Mouse (Mus musculus): ENCODE results near the gene Olfr1321. TPM values are rescaled to one million over a fixed set of nuclear protein-coding genes. Genes with fewer than 3 reads are reported as not detected.

The Olfr1321 gene
- not detected for total RNA-seq (2021)
- long read RNA-seq, experiment 1: 0 reads
- long read RNA-seq, experiment 2: 0 reads

DNA sequence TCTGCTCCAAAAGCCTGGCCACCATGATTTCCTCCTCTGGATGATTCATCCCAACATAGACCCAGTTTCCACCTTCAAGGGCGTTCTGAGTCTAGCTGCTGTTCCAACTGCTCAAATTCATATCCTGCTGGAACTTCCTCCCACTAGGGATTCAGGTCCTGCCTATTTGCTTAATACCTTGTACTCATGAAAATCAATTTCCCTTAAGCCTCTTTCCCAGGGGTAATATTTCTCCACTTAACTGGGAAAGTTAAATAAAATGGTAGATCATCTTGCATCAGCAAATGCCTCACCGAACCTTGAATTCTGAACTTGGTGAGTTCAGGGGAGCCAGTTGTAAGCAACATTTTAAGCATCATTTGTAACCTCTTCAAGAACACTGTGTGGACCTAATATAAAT is at the start of gene Olfr1321:
Olfr1321 (minus strand) TSS at position 101 of the 400 bp plus-strand sequence.
- no peak for DNase-seq

DNA sequence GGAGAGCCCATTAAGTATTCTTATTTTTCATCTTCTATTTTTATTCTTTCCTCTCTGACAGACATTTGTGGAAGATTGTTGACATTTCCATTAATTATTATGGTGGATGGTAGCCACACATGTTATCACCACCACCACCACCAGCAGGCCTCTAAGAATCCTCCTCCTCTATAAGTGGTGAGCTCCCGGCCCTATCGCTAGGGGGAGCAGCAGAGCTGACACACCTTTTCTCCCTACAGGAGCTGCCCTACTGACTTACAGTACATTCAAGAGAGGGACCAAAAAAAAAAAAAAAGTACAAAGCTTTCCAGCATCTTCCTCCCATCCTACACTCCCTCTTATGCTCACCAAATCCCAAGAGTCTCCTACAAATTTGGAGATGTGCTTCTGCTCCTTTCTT is 36.0 kb upstream of the Olfr1321 start:
- DNase-seq: no peak

DNA sequence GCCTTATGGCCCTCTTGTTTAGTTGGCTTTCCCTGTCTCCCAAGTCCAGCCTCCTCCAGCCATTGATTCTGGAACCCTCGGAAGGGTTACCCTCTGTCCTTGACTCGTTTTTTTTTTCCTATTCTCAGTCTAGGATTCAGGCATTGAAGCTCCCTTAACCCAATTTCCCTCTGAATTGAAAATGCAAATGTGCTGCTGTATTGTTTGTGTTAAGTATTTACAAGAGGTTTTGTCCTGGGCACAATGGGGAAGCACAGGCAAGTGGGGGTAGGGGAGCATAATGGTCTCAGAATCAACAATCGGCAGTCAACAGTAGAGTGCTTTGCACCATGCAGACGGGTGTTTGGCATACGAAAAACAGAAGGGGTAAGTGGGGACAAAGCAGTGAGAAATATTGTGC is 10.3 kb upstream of the Olfr1321 start:
- DNase-seq: no peak

Other genes starting within 250 kb of the Olfr1321 start
- gene Olfr1320, start 62.7 kb downstream of the Olfr1321 start, total RNA-seq (2021): not detected
- 1 to 10 TPM; 1.6 to 2.5 TPM for gene Igsf1, start 62.7 kb upstream of the Olfr1321 start, total RNA-seq (2021)
- gene Olfr1322, start 156.4 kb upstream of the Olfr1321 start, total RNA-seq (2021): not detected